9 mouse cellular contexts compared by ENCODE assay signal in genomic region chr13:95951098-95951894, GRCm38 (mm10). TPM values are rescaled to one million over a fixed set of nuclear protein-coding genes. Genes with fewer than 3 reads are reported as not detected.
DNase-seq lines count a peak whose midpoint lies in the region; ATAC-seq and TF ChIP-seq lines count a peak whose summit lies in the region.
"Had no signal": no experiment of that assay in that cellular context is flagged by ENCODE, and none has a peak within 500 bp of the region (broad histone marks: within the 10 kb centered on the region; RNA-seq: fewer than 3 reads in every experiment).

No protein-coding gene starts in this region.

- no peak overlapping the region for H3K9ac ChIP-seq in ES-Bruce4 (ENCODE audit: low read depth, poor library complexity, severe bottlenecking)
- 0 out of 2 replicates have a peak overlapping the region, but pooled peaks have one; percentile 47 for H3K9ac ChIP-seq in liver, postnatal 0 days (replicated peaks)
- H3K9ac ChIP-seq: midbrain, embryonic 12.5 days had no signal

- intact Hi-C loops in heart, postnatal 10 days (cut with DNase I), result loop anchor here (2.0 kb wide), 1 partner anchor 174 kb away; no protein-coding TSS in a partner anchor

- H3K36me3 ChIP-seq in ES-Bruce4 (ENCODE audit: control insufficient read depth, insufficient read depth, low read length, poor library complexity, severe bottlenecking), result no peaks in the 10 kb centered on the region
- H3K36me3 ChIP-seq in liver, postnatal 0 days (replicated peaks; ENCODE audit: insufficient read depth, low read length), result no peaks in the 10 kb centered on the region
- no peaks in the 10 kb centered on the region for H3K36me3 ChIP-seq in thymus, adult 2 months (ENCODE audit: control insufficient read depth, insufficient read depth, low read length)
- H3K36me3 ChIP-seq: midbrain, embryonic 12.5 days had no signal

- TF ChIP-seq POLR2A in ES-Bruce4 (IDR thresholded peaks at IDR 0.05; ENCODE audit: insufficient read depth, low read length), result no peak
- no peak for TF ChIP-seq POLR2A in thymus, adult 2 months (IDR thresholded peaks at IDR 0.05; ENCODE audit: control insufficient read depth, extremely low read depth, insufficient read depth, low read length, poor library complexity)

- WGBS in liver, postnatal 0 days (ENCODE audit: insufficient replicate concordance), result 35% methylated on average over 7 of the region's 7 CpGs
- 36% methylated on average over 7 of the region's 7 CpGs for WGBS in thymus, adult 2 months

- peak; percentile 24 for TF ChIP-seq CTCF in ES-Bruce4 (IDR thresholded peaks at IDR 0.05; ENCODE audit: low read depth, low read length)
- peak; percentile 81 for TF ChIP-seq CTCF in liver, postnatal 0 days (IDR thresholded peaks at IDR 0.05; ENCODE audit: low read depth)
- TF ChIP-seq CTCF in thymus, adult 2 months (IDR thresholded peaks at IDR 0.05; ENCODE audit: borderline replicate concordance, control insufficient read depth, extremely low read depth, insufficient read depth, low read length, poor library complexity), result no peak

- H3K4me3 ChIP-seq in ES-Bruce4 (ENCODE audit: low read depth, low read length), result no peak overlapping the region
- H3K4me3 ChIP-seq in liver, postnatal 0 days (ENCODE audit: low read depth, low read length), result no peak overlapping the region
- no peak overlapping the region for H3K4me3 ChIP-seq in thymus, adult 2 months (ENCODE audit: control insufficient read depth, insufficient read depth, low read length)
- H3K4me3 ChIP-seq: midbrain, embryonic 12.5 days had no signal

- peak overlapping the region; percentile 44 for H3K4me2 ChIP-seq in liver, postnatal 0 days (ENCODE audit: low read depth, low read length)
- H3K4me2 ChIP-seq: midbrain, embryonic 12.5 days had no signal

- ATAC-seq in liver, postnatal 0 days, result peak; percentile 66

- DNase-seq in heart, postnatal 10 days, result peak; percentile 23 to 37
- DNase-seq in heart, adult 9 months (ENCODE audit: low spot score in 2 of 2), result no peak
- DNase-seq in cerebellum, postnatal 10 days, result peak; percentile 66
- DNase-seq in kidney, adult 18-20 months, result peak; percentile 47
- peak; percentile 68 for DNase-seq in liver, postnatal 0 days
- peak; percentile 78 for DNase-seq in thymus, adult 2 months
- no peak for DNase-seq in neural tube, embryonic 10.5 days (ENCODE audit: extremely low spot score, low spot score)

- H3K4me1 ChIP-seq in ES-Bruce4 (ENCODE audit: control insufficient read depth, insufficient read depth, low read length), result no peaks in the 10 kb centered on the region
- H3K4me1 ChIP-seq in liver, postnatal 0 days (ENCODE audit: insufficient read depth), result peaks cover 33% of the 10 kb centered on the region
- peaks cover 34% of the 10 kb centered on the region for H3K4me1 ChIP-seq in thymus, adult 2 months (replicated peaks; ENCODE audit: control insufficient read depth, insufficient read depth, low read length)

- H3K27me3 ChIP-seq in ES-Bruce4 (ENCODE audit: control insufficient read depth, insufficient read depth, low read length, poor library complexity, severe bottlenecking), result no peaks in the 10 kb centered on the region
- no peaks in the 10 kb centered on the region for H3K27me3 ChIP-seq in liver, postnatal 0 days (ENCODE audit: insufficient read depth, low read length)
- no peaks in the 10 kb centered on the region for H3K27me3 ChIP-seq in thymus, adult 2 months (ENCODE audit: control insufficient read depth, insufficient read depth, low read length)
- H3K27me3 ChIP-seq: midbrain, embryonic 12.5 days had no signal

- no peak for TF ChIP-seq EP300 in ES-Bruce4 (IDR thresholded peaks at IDR 0.05; ENCODE audit: insufficient read depth, low read depth, low read length)
- TF ChIP-seq EP300 in liver, postnatal 0 days (IDR thresholded peaks at IDR 0.05; ENCODE audit: low read depth), result no peak

- no peaks in the 10 kb centered on the region for H3K9me3 ChIP-seq in ES-Bruce4 (replicated peaks; ENCODE audit: control insufficient read depth, insufficient read depth, low read length, poor library complexity, severe bottlenecking)
- no peaks in the 10 kb centered on the region for H3K9me3 ChIP-seq in liver, postnatal 0 days (ENCODE audit: low read length)
- H3K9me3 ChIP-seq: midbrain, embryonic 12.5 days had no signal

- H3K27ac ChIP-seq in ES-Bruce4 (ENCODE audit: insufficient read depth, low read length), result no peak overlapping the region
- H3K27ac ChIP-seq in liver, postnatal 0 days (ENCODE audit: low read depth), result no peak overlapping the region
- no peak overlapping the region for H3K27ac ChIP-seq in thymus, adult 2 months (ENCODE audit: control insufficient read depth, insufficient read depth, low read length)
- H3K27ac ChIP-seq: midbrain, embryonic 12.5 days had no signal

RNA-seq across cellular contexts. Expression of gene Iqgap2, which starts 59.6 kb away (rescaled TPM):
- total RNA-seq in heart, postnatal 10 days (2021), result 1 to 10 TPM; 2.3 to 3.1 TPM
- 16.5 and 18.5 TPM in 2 replicates for polyA plus RNA-seq in ES-Bruce4 (2011; ENCODE audit: insufficient read depth, insufficient read length, low read depth, missing spikeins)
- 23.5 and 24.6 TPM in 2 replicates for polyA plus RNA-seq in liver, postnatal 0 days (2015; fragmentation: Nextera tagmentation; extraction: Ambion mirVana)
- polyA plus RNA-seq in thymus, adult 2 months (2012; rRNA removed), result 4.4 and 5.4 TPM in 2 replicates

Comparison
In these comparisons a context has a peak if more than half of its experiments do, and no peak if none do; other contexts are left out.
1. DNase-seq: peak in heart, postnatal 10 days (2 of 2), cerebellum, postnatal 10 days (2 of 2), kidney, adult 18-20 months (single experiment), liver, postnatal 0 days (single experiment) and thymus, adult 2 months (single experiment); none in heart, adult 9 months (0 of 2) and neural tube, embryonic 10.5 days (single experiment).